Mouse (Mus musculus): Measurements from ENCODE around the gene Dusp2. TPM values are rescaled to one million over a fixed set of nuclear protein-coding genes. Genes with fewer than 3 reads are reported as not detected.

Gene Dusp2
- polyA plus RNA-seq, 1 experiment from 2014 or later: 9.1 TPM

GRCm38 (mm10) chr2:127339262-127339661, 3.3 kb downstream of the Dusp2 start:
- Histone ChIP-seq H3K36me3 (no peaks in the 10 kb centered on the region), H3K4me3 (replicated peaks) (no peak overlapping the region), H3K27me3 (peaks cover 14% of the 10 kb centered on the region), H3K4me2 (replicated peaks) (no peak overlapping the region), H3K9me3 (replicated peaks) (no peaks in the 10 kb centered on the region), H3K9ac (no peak overlapping the region), H3K4me1 (peaks cover 21% of the 10 kb centered on the region), H3K27ac (replicated peaks) (no peak overlapping the region)
- ATAC-seq (ENCODE audit: insufficient number of reproducible peaks, low FRiP score, low TSS enrichment, low read depth): no peak
- 73% methylated on average over 6 of the region's 6 CpGs for WGBS

GRCm38 (mm10) chr2:127341159-127341558, 5.2 kb downstream of the Dusp2 start:
- Histone ChIP-seq H3K9ac (no peak overlapping the region), H3K4me1 (peaks cover 5% of the 10 kb centered on the region; the same call in 1 of the 2 replicates), H3K27ac (replicated peaks) (no peak overlapping the region), H3K36me3 (no peaks in the 10 kb centered on the region), H3K27me3 (peaks cover 14% of the 10 kb centered on the region), H3K4me2 (replicated peaks) (no peak overlapping the region), H3K4me3 (replicated peaks) (no peak overlapping the region), H3K9me3 (replicated peaks) (no peaks in the 10 kb centered on the region)
- 16% methylated on average over 3 of the region's 3 CpGs for WGBS
- ATAC-seq (ENCODE audit: insufficient number of reproducible peaks, low FRiP score, low TSS enrichment, low read depth): no peak

- Histone ChIP-seq H3K4me2 (replicated peaks) (no peak overlapping the region), H3K4me1 (no peaks in the 10 kb centered on the region), H3K9ac (no peak overlapping the region), H3K36me3 (no peaks in the 10 kb centered on the region), H3K27me3 (peaks cover 2% of the 10 kb centered on the region; the same call in 1 of the 2 replicates), H3K9me3 (replicated peaks) (no peaks in the 10 kb centered on the region), H3K4me3 (replicated peaks) (no peak overlapping the region), H3K27ac (replicated peaks) (no peak overlapping the region)
- ATAC-seq (ENCODE audit: insufficient number of reproducible peaks, low FRiP score, low TSS enrichment, low read depth): no peak
- 59% methylated on average over 1 of the region's 1 CpGs for WGBS
Observed at GRCm38 (mm10) chr2:127346334-127346733, 10.4 kb downstream of the Dusp2 start.

GRCm38 (mm10) chr2:127347147-127347985, 11.4 kb downstream of the Dusp2 start:
- Histone ChIP-seq H3K4me2 (replicated peaks) (no peak overlapping the region), H3K4me1 (no peaks in the 10 kb centered on the region), H3K27me3 (peaks cover 2% of the 10 kb centered on the region; the same call in 1 of the 2 replicates), H3K36me3 (no peaks in the 10 kb centered on the region), H3K9me3 (replicated peaks) (no peaks in the 10 kb centered on the region), H3K9ac (no peak overlapping the region), H3K27ac (replicated peaks) (no peak overlapping the region), H3K4me3 (replicated peaks) (no peak overlapping the region)
- ATAC-seq (ENCODE audit: insufficient number of reproducible peaks, low FRiP score, low TSS enrichment, low read depth): 0 out of 2 replicates have a peak, but pooled peaks have one; percentile 7
- WGBS: 71% methylated on average over 13 of the region's 13 CpGs

GRCm38 (mm10) chr2:127353881-127354280, 17.9 kb downstream of the Dusp2 start:
- H3K9ac ChIP-seq: no peak overlapping the region
- H3K9me3 ChIP-seq (replicated peaks): no peaks in the 10 kb centered on the region
- no peak overlapping the region for H3K27ac ChIP-seq (replicated peaks)
- H3K4me1 ChIP-seq: no peaks in the 10 kb centered on the region
- no peak for ATAC-seq (ENCODE audit: insufficient number of reproducible peaks, low FRiP score, low TSS enrichment, low read depth)
- 81% methylated on average over 4 of the region's 4 CpGs for WGBS
- H3K4me3 ChIP-seq (replicated peaks): no peak overlapping the region
- peaks cover 19% of the 10 kb centered on the region for H3K27me3 ChIP-seq
- H3K4me2 ChIP-seq (replicated peaks): no peak overlapping the region
- H3K36me3 ChIP-seq: no peaks in the 10 kb centered on the region

GRCm38 (mm10) chr2:127362459-127363281, 26.7 kb downstream of the Dusp2 start, which contains the start of gene Adra2b:
TSS of gene Adra2b (plus strand) at chr2:127363208.
- Histone ChIP-seq H3K27me3 (peaks cover 77% of the 10 kb centered on the region), H3K9ac (no peak within 1 kb of the TSS), H3K36me3 (no peaks in the 10 kb centered on the region), H3K9me3 (replicated peaks) (no peaks in the 10 kb centered on the region), H3K4me1 (peaks cover 14% of the 10 kb centered on the region), H3K4me2 (replicated peaks) (peak within 1 kb of the TSS; percentile 85), H3K4me3 (replicated peaks) (peak within 1 kb of the TSS; percentile 44), H3K27ac (replicated peaks) (no peak within 1 kb of the TSS)
- WGBS: 1% methylated on average over 49 of the region's 49 CpGs
- ATAC-seq (ENCODE audit: insufficient number of reproducible peaks, low FRiP score, low TSS enrichment, low read depth): peak; percentile 53; the same call in 1 of the 2 replicates

- peaks cover 14% of the 10 kb centered on the region for H3K4me1 ChIP-seq
- peaks cover 74% of the 10 kb centered on the region for H3K27me3 ChIP-seq
- no peaks in the 10 kb centered on the region for H3K9me3 ChIP-seq (replicated peaks)
- H3K9ac ChIP-seq: no peak overlapping the region
- no peak overlapping the region for H3K27ac ChIP-seq (replicated peaks)
- WGBS: under 1% methylated on average over 28 of the region's 28 CpGs
- peak overlapping the region; percentile 44 for H3K4me3 ChIP-seq (replicated peaks)
- peak overlapping the region; percentile 85 for H3K4me2 ChIP-seq (replicated peaks)
- H3K36me3 ChIP-seq: no peaks in the 10 kb centered on the region
- ATAC-seq (ENCODE audit: insufficient number of reproducible peaks, low FRiP score, low TSS enrichment, low read depth): no peak
Observed at GRCm38 (mm10) chr2:127363282-127363652, 27.3 kb downstream of the Dusp2 start.

- Histone ChIP-seq H3K36me3 (no peaks in the 10 kb centered on the region), H3K27ac (replicated peaks) (no peak overlapping the region), H3K27me3 (peaks cover 74% of the 10 kb centered on the region), H3K4me2 (replicated peaks) (peak overlapping the region; percentile 85), H3K9me3 (replicated peaks) (no peaks in the 10 kb centered on the region), H3K4me1 (peaks cover 14% of the 10 kb centered on the region), H3K4me3 (replicated peaks) (peak overlapping the region; percentile 44), H3K9ac (no peak overlapping the region)
- 5% methylated on average over 20 of the region's 20 CpGs for WGBS
- ATAC-seq (ENCODE audit: insufficient number of reproducible peaks, low FRiP score, low TSS enrichment, low read depth): no peak
Observed at GRCm38 (mm10) chr2:127363696-127364095, 27.7 kb downstream of the Dusp2 start.

- ATAC-seq (ENCODE audit: insufficient number of reproducible peaks, low FRiP score, low TSS enrichment, low read depth): no peak
- H3K36me3 ChIP-seq: no peaks in the 10 kb centered on the region
- H3K4me3 ChIP-seq (replicated peaks): no peak overlapping the region
- H3K27ac ChIP-seq (replicated peaks): no peak overlapping the region
- H3K9me3 ChIP-seq (replicated peaks): no peaks in the 10 kb centered on the region
- H3K9ac ChIP-seq: no peak overlapping the region
- no peak overlapping the region for H3K4me2 ChIP-seq (replicated peaks)
- peaks cover 74% of the 10 kb centered on the region for H3K27me3 ChIP-seq
- WGBS: 10% methylated on average over 8 of the region's 8 CpGs
- H3K4me1 ChIP-seq: peaks cover 14% of the 10 kb centered on the region
Observed at GRCm38 (mm10) chr2:127364452-127364851, 28.5 kb downstream of the Dusp2 start.

GRCm38 (mm10) chr2:127367126-127367820, 31.3 kb downstream of the Dusp2 start:
- Histone ChIP-seq H3K27ac (replicated peaks) (no peak overlapping the region), H3K27me3 (peaks cover 52% of the 10 kb centered on the region), H3K4me1 (peaks cover 14% of the 10 kb centered on the region), H3K9me3 (replicated peaks) (no peaks in the 10 kb centered on the region), H3K4me3 (replicated peaks) (no peak overlapping the region), H3K36me3 (no peaks in the 10 kb centered on the region), H3K9ac (no peak overlapping the region), H3K4me2 (replicated peaks) (no peak overlapping the region)
- 61% methylated on average over 10 of the region's 10 CpGs for WGBS
- ATAC-seq (ENCODE audit: insufficient number of reproducible peaks, low FRiP score, low TSS enrichment, low read depth): no peak
